In genomic region chr2:77336810-77337209, GRCm38 (mm10) we compare ENCODE assay signal across 21 mouse cellular contexts. TPM values are rescaled to one million over a fixed set of nuclear protein-coding genes. Genes with fewer than 3 reads are reported as not detected.
DNase-seq lines count a peak whose midpoint lies in the region; TF ChIP-seq lines count a peak whose summit lies in the region.
"Had no signal": no experiment of that assay in that cellular context is flagged by ENCODE, and none has a peak within 500 bp of the region (broad histone marks: within the 10 kb centered on the region; RNA-seq: fewer than 3 reads in every experiment).

No protein-coding gene starts in this region.

- DNase-seq in ES-CJ7 (ENCODE audit: low read depth, low spot score) (peak; percentile 82), R1 (ENCODE audit: low read depth, low spot score) (peak; percentile 77)
- DNase-seq in ovary, postnatal 10 days (ENCODE audit: low spot score): no peak
- no peak for DNase-seq in layer of hippocampus, postnatal 10 days (ENCODE audit: low spot score in 2 of 2)
- no peak for DNase-seq in ovary, postnatal 14 days (ENCODE audit: low spot score)
- DNase-seq: adrenal gland, adult 8-10 months; adrenal gland, postnatal 14 days; adrenal gland, postnatal 36 days; cerebellum, adult 11-12 months; cerebellum, adult 2 months; cerebellum, adult 9-10 months; cerebellum, postnatal 10 days; cerebellum, postnatal 25 days; forebrain, postnatal 0 days had no signal

- no peak for TF ChIP-seq CTCF in ES-Bruce4 (IDR thresholded peaks at IDR 0.05; ENCODE audit: low read depth, low read length)

- H3K9me3 ChIP-seq in ES-Bruce4 (replicated peaks; ENCODE audit: control insufficient read depth, insufficient read depth, low read length, poor library complexity, severe bottlenecking): peaks cover 4% of the 10 kb centered on the region; the same call in 1 of the 2 replicates
- H3K9me3 ChIP-seq: embryonic facial prominence, embryonic 10.5 days; embryonic facial prominence, embryonic 12.5 days; forebrain, embryonic 15.5 days had no signal

- H3K4me1 ChIP-seq in ES-Bruce4 (ENCODE audit: control insufficient read depth, insufficient read depth, low read length): peaks cover 4% of the 10 kb centered on the region
- H3K4me1 ChIP-seq: embryonic facial prominence, embryonic 10.5 days; embryonic facial prominence, embryonic 12.5 days; forebrain, embryonic 13.5 days; forebrain, embryonic 15.5 days had no signal

- no peaks in the 10 kb centered on the region for H3K27me3 ChIP-seq in ES-Bruce4 (ENCODE audit: control insufficient read depth, insufficient read depth, low read length, poor library complexity, severe bottlenecking)
- H3K27me3 ChIP-seq: embryonic facial prominence, embryonic 12.5 days; forebrain, embryonic 13.5 days; forebrain, embryonic 15.5 days; Patski had no signal

- H3K9ac ChIP-seq in ES-Bruce4 (ENCODE audit: low read depth, poor library complexity, severe bottlenecking): no peak overlapping the region
- H3K9ac ChIP-seq: embryonic facial prominence, embryonic 12.5 days; forebrain, embryonic 13.5 days; forebrain, embryonic 15.5 days; forebrain, postnatal 0 days had no signal

- TF ChIP-seq EP300 in ES-Bruce4 (IDR thresholded peaks at IDR 0.05; ENCODE audit: insufficient read depth, low read depth, low read length): peak; percentile 72; the same call in 1 of the 2 replicates

- peak overlapping the region; percentile 85; the same call in 1 of the 2 replicates for H3K27ac ChIP-seq in ES-Bruce4 (ENCODE audit: insufficient read depth, low read length)
- H3K27ac ChIP-seq: embryonic facial prominence, embryonic 10.5 days; embryonic facial prominence, embryonic 12.5 days; forebrain, embryonic 13.5 days; forebrain, embryonic 15.5 days had no signal

- no peaks in the 10 kb centered on the region for H3K36me3 ChIP-seq in ES-Bruce4 (ENCODE audit: control insufficient read depth, insufficient read depth, low read length, poor library complexity, severe bottlenecking)
- H3K36me3 ChIP-seq: embryonic facial prominence, embryonic 10.5 days; embryonic facial prominence, embryonic 12.5 days; forebrain, embryonic 15.5 days; G1E had no signal

- no peak overlapping the region for H3K4me3 ChIP-seq in ES-Bruce4 (ENCODE audit: low read depth, low read length)
- H3K4me3 ChIP-seq: embryonic facial prominence, embryonic 10.5 days; embryonic facial prominence, embryonic 12.5 days; forebrain, embryonic 13.5 days; forebrain, embryonic 15.5 days had no signal

- TF ChIP-seq POLR2A in ES-Bruce4 (IDR thresholded peaks at IDR 0.05; ENCODE audit: insufficient read depth, low read length): no peak

RNA-seq across cellular contexts. Expression of gene Sestd1, which starts 56.4 kb away (rescaled TPM):
- polyA plus RNA-seq in ES-Bruce4 (2011; ENCODE audit: insufficient read depth, insufficient read length, low read depth, missing spikeins): 23.5 and 27.2 TPM in 2 replicates
- total RNA-seq in layer of hippocampus, postnatal 10 days (2021): 10 to 100 TPM; 83.7 to 90.9 TPM

Comparison
In these comparisons a context has a peak if more than half of its experiments do, and no peak if none do; other contexts are left out.
1. DNase-seq: peak in ES-CJ7 (single experiment) and R1 (single experiment); none in ovary, postnatal 10 days (single experiment), layer of hippocampus, postnatal 10 days (0 of 2) and ovary, postnatal 14 days (single experiment).